Mouse (Mus musculus) left cerebral cortex, adult 2 months (tissue): ENCODE data around the gene Dbnl. TPM values are rescaled to one million over a fixed set of nuclear protein-coding genes. Genes with fewer than 3 reads are reported as not detected.
A peak's percentile ranks its signal among the peaks of the same experiment; 100 is the strongest.

Experiments used
- DNase-seq, 2 experiments: peaks; one replicate each; pipeline ENCODE4 v3.0.0; 2021 to 2022; ENCODE audit warnings: low spot score in 2 of 2, mixed read lengths in 1 of 2; ENCODE audit errors: extremely low spot score in 1 of 2
- H3K27ac ChIP-seq: fragments of 200-600 bp; 2 replicates; pipeline ENCODE4 v1.8.1; 2022
- H3K4me3 ChIP-seq: fragments of 200-600 bp; 2 replicates; pipeline ENCODE4 v1.8.1; 2022
- CTCF ChIP-seq: fragments of 200-600 bp; IDR thresholded peaks from 2 replicates; pipeline ENCODE4 v1.8.1; 2022; ENCODE audit warnings: antibody characterized with exemption, mild to moderate bottlenecking, moderate library complexity
- intact Hi-C: fragments of 180-260 bp; cut with DNase I; formaldehyde crosslinking; loops from one replicate; pipeline ENCODE4 v1.15.1; 2025
- long read RNA-seq, 2 experiments: library from polyadenylated mRNA; stranded (forward); transcript quantifications; one replicate each; pipeline ENCODE4 v2.0.0; 2021; ENCODE audit warnings: borderline mapping rate in 2 of 2
- total RNA-seq, 2 experiments: library from RNA; stranded (reverse); gene quantifications; 2 replicates each; pipeline ENCODE4 v1.2.3; 2021

Dbnl gene
- total RNA-seq: 10 to 100 TPM; 68.0 to 68.4 TPM
- long read RNA-seq, experiment 1, transcript Dbnl-201 (13 exons, 1,638 nt): minor isoform, 8 of 130 reads
- long read RNA-seq, experiment 1, transcript Dbnl-203 (13 exons, 2,001 nt): major isoform, 63 of 130 reads
- long read RNA-seq, experiment 1, transcript Dbnl-202 (13 exons, 2,295 nt): minor isoform, 32 of 130 reads
- long read RNA-seq, experiment 1, partial matches to known transcripts: 3 of 130 reads
- long read RNA-seq, experiment 1, other reads (novel, unspliced or antisense): 24 of 130 reads
- long read RNA-seq, experiment 2, transcript Dbnl-202 (13 exons, 2,295 nt): minor isoform, 13 of 95 reads
- long read RNA-seq, experiment 2, transcript Dbnl-201 (13 exons, 1,638 nt): minor isoform, 7 of 95 reads
- long read RNA-seq, experiment 2, transcript Dbnl-203 (13 exons, 2,001 nt): major isoform, 56 of 95 reads
- long read RNA-seq, experiment 2, partial matches to known transcripts: 1 of 95 reads
- long read RNA-seq, experiment 2, other reads (novel, unspliced or antisense): 18 of 95 reads

DNA sequence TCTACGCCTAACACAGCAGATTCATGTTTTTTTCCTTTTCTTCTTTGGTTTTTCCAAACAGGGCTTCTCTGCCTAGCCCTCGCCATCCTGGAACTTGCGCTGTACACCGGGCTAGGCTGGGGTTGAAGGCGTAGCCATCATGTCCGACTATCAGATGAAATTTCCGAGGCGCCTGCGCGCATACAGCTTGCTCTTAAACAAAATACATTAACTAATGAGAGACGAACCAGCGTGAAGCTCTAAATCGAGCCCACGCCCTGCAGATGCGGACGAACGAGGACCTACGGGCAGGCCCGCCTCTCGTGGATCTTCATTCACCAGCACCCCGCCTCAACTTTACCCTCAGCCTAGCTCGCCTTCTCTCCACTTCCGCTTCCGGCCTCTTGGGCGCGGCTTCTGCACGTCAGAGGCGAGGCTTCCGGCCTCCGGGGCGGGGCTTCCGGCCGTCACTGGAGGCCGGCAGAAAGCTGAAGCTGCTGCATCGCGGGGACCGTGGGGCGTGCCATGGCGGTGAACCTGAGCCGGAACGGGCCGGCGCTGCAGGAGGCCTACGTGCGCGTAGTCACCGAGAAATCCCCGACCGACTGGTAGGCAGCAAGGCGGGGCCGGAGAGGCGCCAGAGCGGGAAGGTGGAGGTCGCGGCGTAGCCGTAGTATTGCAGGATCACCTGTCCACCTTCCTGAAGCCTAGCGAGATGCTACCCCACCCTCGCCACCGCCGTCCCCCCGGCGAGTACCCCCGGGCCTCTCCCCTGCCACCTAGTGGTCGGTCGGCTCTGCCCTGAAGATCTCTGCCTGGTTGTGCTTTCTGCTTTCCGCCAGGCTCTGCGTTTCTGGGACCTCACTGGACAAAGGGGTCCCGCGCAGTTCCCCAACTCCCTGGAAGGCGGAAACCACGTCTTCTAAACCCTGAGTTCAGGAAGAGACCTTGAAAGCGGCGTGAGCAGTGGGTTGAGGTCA, at the start of gene Dbnl:
Gene Dbnl (plus strand): TSS at position 433 of the 959 bp plus-strand sequence.
- TF ChIP-seq CTCF: peak; percentile 72
- peak; percentile 95 to 96 for DNase-seq
- intact Hi-C loops: loop anchor here (1.0 to 2.0 kb wide), 4 partner anchors 26 to 90 kb away; partner anchors contain the start of genes Pold2 and Urgcp
- Histone ChIP-seq H3K4me3 (peak within 1 kb of the TSS; percentile 77), H3K27ac (peak within 1 kb of the TSS; percentile 86)

DNA sequence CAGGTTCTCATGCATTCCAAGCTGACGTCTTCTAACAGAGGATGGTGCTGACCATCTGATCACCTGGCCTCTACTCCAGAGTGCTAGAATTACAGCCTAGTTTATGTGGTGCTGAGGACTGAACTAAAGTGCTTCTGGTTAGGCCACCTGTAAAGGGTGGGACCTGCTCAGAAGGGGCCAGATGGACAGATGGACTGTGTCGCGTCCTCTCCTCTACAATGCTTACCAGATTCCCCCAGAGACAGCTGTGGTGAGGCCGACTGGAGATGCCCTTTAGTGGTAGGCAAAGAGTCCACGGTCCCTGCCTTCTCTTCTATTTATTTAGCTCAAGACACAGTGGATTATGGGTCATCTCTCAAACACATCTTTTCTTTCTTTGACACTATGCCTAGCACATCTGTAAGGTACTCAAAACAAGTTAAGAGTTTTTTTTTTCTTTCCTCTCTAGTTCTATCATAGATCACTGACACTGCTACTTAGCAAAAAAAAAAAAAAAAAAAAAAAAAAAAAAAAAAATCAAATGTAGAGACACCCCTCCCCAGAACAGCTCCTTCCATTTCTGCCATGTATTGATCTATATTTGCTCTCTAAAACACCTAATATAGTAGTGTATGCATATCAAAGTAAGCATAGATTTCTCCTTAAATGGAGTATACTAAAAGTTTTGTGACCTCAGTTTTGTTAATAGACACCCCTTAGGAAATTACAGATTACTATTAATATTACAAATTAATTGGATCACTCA, 49.2 kb upstream of the Dbnl start:
- TF ChIP-seq CTCF: no peak
- DNase-seq: no peak
- intact Hi-C loops: no loop called here
- H3K4me3 ChIP-seq: no peak overlapping the region
- H3K27ac ChIP-seq: no peak overlapping the region

DNA sequence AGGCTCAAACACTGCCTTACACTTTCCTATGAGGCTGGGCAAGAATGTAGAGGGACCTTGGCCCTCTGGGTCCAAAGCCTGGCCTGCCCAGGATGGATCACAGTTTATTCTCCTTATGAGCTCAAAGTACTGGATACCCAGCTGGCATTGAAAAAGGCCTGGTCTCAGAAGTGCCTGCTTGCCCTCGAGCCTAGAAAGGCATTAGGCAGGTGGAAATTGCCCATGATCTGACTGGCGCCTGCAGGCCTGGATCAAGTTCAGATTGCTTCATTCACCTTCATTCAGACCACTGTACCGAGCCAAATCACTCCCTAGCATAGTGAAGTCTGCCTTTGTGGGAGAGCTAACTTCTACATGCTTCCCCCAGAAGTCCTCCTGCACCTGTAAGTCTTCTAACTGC, 48.4 kb upstream of the Dbnl start:
- intact Hi-C loops: loop anchor here (2.0 kb wide), 1 partner anchor 49 kb away; the partner anchor contains the start of gene Dbnl
- TF ChIP-seq CTCF: no peak
- no peak for DNase-seq
- Histone ChIP-seq H3K4me3 (peak overlapping the region; percentile 97), H3K27ac (no peak overlapping the region; the same call in 1 of the 2 replicates)

DNA sequence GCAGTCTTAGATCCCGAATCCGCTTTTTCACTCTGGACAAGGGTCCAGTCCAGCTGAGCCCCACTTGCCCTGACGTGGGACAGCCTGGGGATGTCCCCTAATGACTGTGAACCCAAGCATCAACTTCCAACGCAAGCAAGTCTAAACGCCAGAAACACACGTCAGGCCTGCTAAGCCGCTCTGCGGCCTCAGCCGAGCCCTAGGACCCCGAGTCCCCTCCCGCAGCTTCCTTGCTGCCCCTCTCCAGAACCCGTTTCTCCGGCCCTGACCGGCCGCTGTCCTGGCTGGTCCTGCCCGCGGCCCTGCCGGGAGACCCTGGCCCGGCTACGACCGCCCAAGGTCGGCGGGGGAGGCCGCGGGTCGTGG, 47.7 kb upstream of the Dbnl start:
- intact Hi-C loops: loop anchor here (2.0 kb wide), 1 partner anchor 48 kb away; the partner anchor contains the start of gene Dbnl
- peak in 1 of 2 experiments; percentile 30 for DNase-seq
- no peak for TF ChIP-seq CTCF
- Histone ChIP-seq H3K4me3 (peak overlapping the region; percentile 97), H3K27ac (peak overlapping the region; percentile 95)

DNA sequence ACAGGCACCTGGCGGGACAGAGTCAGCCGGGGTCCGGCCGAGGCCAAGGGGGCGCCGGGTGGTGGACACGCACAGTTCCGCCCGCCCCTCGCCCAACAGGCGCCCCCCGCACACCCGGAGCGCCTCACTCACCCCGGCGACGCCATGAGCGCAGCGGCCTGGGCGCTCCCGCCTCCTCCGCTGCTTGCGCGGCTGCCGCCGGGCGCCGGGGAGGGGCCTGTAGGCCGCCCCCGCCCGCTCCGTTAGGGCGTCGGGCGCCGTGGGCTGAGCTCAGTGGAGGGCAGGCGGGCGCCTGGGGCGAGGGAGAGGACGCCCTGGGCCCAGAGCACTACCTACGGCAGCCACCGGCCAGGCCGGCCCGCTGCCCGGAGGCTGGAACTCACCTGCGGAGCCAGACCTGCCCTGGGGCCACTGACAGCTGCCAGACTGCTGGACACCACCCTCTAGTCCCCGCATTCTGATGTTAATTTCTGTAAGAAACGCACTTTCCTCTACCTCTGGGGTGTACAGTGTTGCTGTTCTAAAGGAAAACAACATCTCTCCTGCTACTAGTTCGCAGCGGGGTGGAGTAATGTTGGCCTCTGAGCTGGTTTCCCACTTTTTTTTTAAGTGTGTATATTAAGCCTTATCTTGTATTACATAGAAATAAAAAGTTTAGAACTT, 47.2 kb upstream of the Dbnl start:
- intact Hi-C loops: loop anchor here (1.0 to 2.0 kb wide), 2 partner anchors 21 to 48 kb away; partner anchors contain the start of genes Dbnl and Urgcp
- H3K27ac ChIP-seq: peak overlapping the region; percentile 95
- H3K4me3 ChIP-seq: peak overlapping the region; percentile 97
- no peak for TF ChIP-seq CTCF
- peak; percentile 80 to 81 for DNase-seq

DNA sequence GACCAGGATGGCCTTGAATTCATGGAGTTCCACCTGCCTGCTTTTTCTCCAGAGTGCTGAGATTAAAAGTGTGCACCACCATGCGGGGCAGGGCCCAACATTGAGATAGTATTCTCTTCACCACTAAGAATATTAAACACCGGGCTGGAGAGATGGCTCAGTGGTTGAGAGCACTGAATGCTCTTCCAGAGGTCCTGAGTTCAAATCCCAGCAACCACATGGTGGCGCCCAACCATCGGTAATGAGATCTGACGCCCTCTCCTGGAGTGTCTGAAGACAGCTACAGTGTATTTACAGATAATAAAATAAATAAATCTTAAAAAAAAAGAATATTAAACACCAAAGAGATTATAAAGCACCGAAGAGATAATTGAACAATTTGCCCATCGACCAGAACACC, 46.2 kb upstream of the Dbnl start:
- DNase-seq: no peak
- Histone ChIP-seq H3K27ac (no peak overlapping the region; the same call in 1 of the 2 replicates), H3K4me3 (no peak overlapping the region)
- intact Hi-C loops: no loop called here
- peak; percentile 29 for TF ChIP-seq CTCF

DNA sequence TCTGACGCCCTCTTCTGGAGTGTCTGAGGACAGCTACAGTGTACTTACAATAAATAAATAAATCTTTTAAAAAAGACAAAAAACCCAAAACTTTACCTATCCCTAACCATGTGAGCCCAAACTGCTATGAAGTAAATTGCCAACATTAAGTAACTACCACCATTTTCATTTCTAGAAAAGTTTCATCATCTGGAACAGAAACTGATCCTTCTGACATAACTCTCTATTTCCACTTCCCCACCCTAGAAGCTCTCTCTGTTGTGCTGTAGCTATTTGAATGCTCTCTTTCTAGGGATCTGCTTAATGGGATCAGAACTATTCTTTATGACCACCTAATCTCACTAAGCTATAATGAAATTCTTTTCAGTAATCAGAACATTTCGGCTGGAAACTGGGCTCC, 43.3 kb upstream of the Dbnl start:
- no peak overlapping the region for H3K4me3 ChIP-seq
- DNase-seq: no peak
- intact Hi-C loops: no loop called here
- no peak; the same call in 1 of the 2 replicates for TF ChIP-seq CTCF
- H3K27ac ChIP-seq: no peak overlapping the region

DNA sequence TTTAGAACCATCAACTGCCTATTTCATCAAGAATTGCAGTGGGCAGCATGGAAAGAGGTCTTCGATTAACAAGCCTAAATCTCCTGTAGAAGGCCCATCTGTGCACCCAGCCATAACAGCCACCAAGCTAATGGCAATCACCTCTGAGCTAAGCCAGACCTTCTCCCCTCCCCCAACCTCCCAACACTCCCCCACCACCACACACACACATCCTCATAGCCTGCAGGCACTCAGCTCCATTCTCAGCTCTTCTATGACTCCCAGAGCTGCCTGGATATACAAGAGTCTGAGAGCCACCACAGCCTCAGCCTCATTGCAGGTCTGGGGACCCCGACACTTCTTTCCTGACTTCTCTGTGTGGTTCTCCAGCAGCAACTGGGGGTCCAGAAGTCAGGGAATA, 34.5 kb upstream of the Dbnl start:
- intact Hi-C loops: no loop called here
- no peak for DNase-seq
- Histone ChIP-seq H3K4me3 (no peak overlapping the region), H3K27ac (no peak overlapping the region)
- TF ChIP-seq CTCF: no peak

DNA sequence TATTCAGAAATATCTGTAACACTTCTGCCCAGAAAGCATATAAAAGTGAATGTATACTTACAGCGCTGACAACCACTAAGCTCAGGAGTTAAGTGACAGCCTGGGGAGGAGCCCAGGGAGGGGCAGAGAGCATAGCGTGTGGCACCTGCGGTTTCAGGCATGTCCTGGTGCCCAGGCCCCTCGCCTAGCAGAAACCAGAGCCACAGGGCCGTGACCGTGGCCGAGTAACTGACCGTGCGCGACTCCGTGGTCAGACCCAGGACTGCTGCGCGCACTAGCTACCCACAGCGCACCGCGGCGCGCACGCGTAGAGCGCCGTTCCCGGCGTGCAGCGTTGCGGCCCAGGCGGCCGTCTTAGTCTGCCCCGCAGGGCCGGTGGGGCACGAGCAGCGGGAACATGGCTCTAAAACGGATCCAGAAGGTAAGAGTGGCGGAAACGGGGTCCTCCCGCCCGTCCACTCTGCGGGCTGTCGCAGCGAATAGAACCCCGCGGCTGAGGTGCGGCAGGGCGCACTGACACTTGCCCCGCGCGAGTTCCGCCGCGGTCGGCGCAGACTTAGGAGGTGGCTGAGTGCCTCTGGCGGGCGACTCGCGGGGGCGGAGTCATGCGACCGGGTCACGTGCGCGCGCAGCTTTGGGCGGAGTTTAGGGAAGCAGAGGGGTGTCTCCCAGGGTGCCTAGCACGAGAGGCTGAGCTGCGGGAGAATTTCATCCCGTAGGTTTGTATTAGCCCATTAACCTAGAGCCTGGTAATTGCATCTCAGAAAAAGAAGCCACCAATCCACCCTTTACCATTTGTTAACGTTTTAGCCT, 26.3 kb upstream of the Dbnl start, which contains the start of gene Urgcp:
Gene Urgcp (minus strand): TSS at position 557 of the 813 bp plus-strand sequence.
- Histone ChIP-seq H3K4me3 (peak within 1 kb of the TSS; percentile 80), H3K27ac (peak within 1 kb of the TSS; percentile 99)
- TF ChIP-seq CTCF: no peak; the same call in 1 of the 2 replicates
- DNase-seq: peak; percentile 90 to 91
- intact Hi-C loops: loop anchor here (1.0 to 5.0 kb wide), 3 partner anchors 21 to 665 kb away; partner anchors contain the start of genes Dbnl, Ewsr1 and Rhbdd3
